Comparison of ENCODE assay signal across 24 mouse cellular contexts in the genomic region with DNA sequence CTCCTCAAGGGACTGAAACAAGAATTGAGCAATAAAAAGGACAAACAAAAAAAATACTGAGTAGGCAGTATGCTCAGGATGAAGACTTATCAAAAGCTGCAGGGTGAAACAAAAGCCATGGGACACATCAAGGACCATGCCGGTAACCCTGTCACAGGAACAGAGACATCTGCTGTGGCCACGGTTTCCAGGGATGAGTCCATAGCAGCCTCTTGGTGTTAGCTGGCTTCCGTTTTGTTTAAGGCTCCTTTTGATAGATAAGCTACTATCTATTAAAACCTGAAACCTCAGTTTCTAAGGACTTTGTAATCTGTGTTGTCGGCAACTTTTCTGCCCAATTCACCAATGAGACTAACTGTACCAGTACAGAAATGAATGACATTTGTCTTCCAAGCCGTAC. TPM values are rescaled to one million over a fixed set of nuclear protein-coding genes. Genes with fewer than 3 reads are reported as not detected.
"Had no signal": no experiment of that assay in that cellular context is flagged by ENCODE, and none has a peak within 500 bp of the region (broad histone marks: within the 10 kb centered on the region; RNA-seq: fewer than 3 reads in every experiment).

No protein-coding gene starts in this region.

- H3K27ac ChIP-seq: limb, embryonic 12.5 days; limb, embryonic 15.5 days; liver, embryonic 14.5 days; midbrain, embryonic 10.5 days; midbrain, embryonic 13.5 days; neural tube, embryonic 13.5 days; stomach, postnatal 0 days had no signal

- H3K4me1 ChIP-seq: limb, embryonic 12.5 days; limb, embryonic 15.5 days had no signal

- H3K4me3 ChIP-seq: limb, embryonic 12.5 days; limb, embryonic 15.5 days; midbrain, embryonic 10.5 days; midbrain, embryonic 13.5 days; myocyte; neural tube, embryonic 13.5 days had no signal

- ATAC-seq: liver, postnatal 0 days; lung, postnatal 0 days; midbrain, embryonic 16.5 days had no signal

- H3K9ac ChIP-seq: limb, embryonic 12.5 days; limb, embryonic 15.5 days; liver, embryonic 14.5 days; liver, postnatal 0 days; lung, embryonic 14.5 days; midbrain, embryonic 13.5 days; neural tube, embryonic 13.5 days had no signal

- H3K4me2 ChIP-seq: limb, embryonic 12.5 days; limb, embryonic 15.5 days; liver, embryonic 11.5 days; lung, embryonic 14.5 days; midbrain, embryonic 13.5 days; neural tube, embryonic 13.5 days had no signal

- H3K27me3 ChIP-seq: limb, embryonic 12.5 days; limb, embryonic 15.5 days; midbrain, embryonic 13.5 days; neural tube, embryonic 13.5 days had no signal

- DNase-seq: kidney, adult 18-20 months; kidney, adult 9 months; kidney, postnatal 14 days; kidney, postnatal 4 days; liver, postnatal 0 days; lung, embryonic 14.5 days; retina, postnatal 1 day; thymus, adult 2 months; thymus, postnatal 14 days; thymus, postnatal 4 days had no signal

- H3K9me3 ChIP-seq: limb, embryonic 12.5 days; limb, embryonic 15.5 days; midbrain, embryonic 10.5 days; midbrain, embryonic 13.5 days; neural tube, embryonic 13.5 days had no signal

RNA-seq across cellular contexts. Expression of a gene that starts 46.9 kb away (rescaled TPM):
- total RNA-seq: monocyte, adult 5-6 weeks; neutrophil, adult 5-6 weeks had no signal
- polyA plus RNA-seq: lung, embryonic 14.5 days; lung, postnatal 0 days; myocyte had no signal

RNA-seq across cellular contexts. Expression of a gene that starts 50.6 kb away (rescaled TPM):
- total RNA-seq: monocyte, adult 5-6 weeks; neutrophil, adult 5-6 weeks had no signal
- polyA plus RNA-seq: limb, embryonic 12.5 days; limb, embryonic 15.5 days; liver, embryonic 11.5 days; liver, embryonic 14.5 days; liver, postnatal 0 days; lung, embryonic 14.5 days; lung, postnatal 0 days; midbrain, embryonic 10.5 days; midbrain, embryonic 13.5 days; midbrain, embryonic 16.5 days; myocyte; neural tube, embryonic 13.5 days; stomach, embryonic 14.5 days; stomach, postnatal 0 days; thymus, adult 2 months had no signal
